Mouse (Mus musculus) adrenal gland, adult 2 months (tissue): ENCODE data around the gene Arhgap19. TPM values are rescaled to one million over a fixed set of nuclear protein-coding genes. Genes with fewer than 3 reads are reported as not detected.

Source experiments
- DNase-seq: peaks from one replicate; pipeline ENCODE4 v3.0.0; 2021
- polyA plus RNA-seq: library from polyadenylated mRNA; depleted of rRNA; stranded (reverse); fragments of >200 nt; gene quantifications from 2 replicates; pipeline ENCODE4 v1.2.3, GENCODE M21; 2012
- total RNA-seq, 2 experiments: library from RNA; stranded (reverse); gene quantifications; 2 replicates each; pipeline ENCODE4 v1.2.3; 2021

Gene Arhgap19
- total and polyA plus RNA-seq, 3 experiments = 0.83 to 5.2 (median 3.5) TPM

DNA sequence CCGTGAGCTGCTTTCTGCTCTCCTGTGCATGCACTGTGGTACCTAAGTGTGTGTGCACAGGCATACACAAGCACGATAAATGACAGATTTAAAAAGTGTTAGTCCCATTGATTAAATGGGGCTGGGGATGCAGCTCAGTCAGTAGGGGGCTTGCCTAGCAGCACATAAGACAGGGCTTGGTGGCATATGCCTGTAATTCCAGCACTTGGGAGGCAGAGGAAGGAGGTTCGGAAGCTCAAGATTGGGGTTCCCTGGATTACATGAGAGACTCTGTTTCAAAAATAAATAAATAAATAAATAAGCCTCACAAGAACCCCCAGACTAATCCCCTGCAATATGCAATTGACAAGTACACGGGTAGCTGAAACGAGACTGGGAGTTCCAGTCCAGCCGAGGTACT lies 1.4 kb downstream of the Arhgap19 start:
- no peak for DNase-seq

DNA sequence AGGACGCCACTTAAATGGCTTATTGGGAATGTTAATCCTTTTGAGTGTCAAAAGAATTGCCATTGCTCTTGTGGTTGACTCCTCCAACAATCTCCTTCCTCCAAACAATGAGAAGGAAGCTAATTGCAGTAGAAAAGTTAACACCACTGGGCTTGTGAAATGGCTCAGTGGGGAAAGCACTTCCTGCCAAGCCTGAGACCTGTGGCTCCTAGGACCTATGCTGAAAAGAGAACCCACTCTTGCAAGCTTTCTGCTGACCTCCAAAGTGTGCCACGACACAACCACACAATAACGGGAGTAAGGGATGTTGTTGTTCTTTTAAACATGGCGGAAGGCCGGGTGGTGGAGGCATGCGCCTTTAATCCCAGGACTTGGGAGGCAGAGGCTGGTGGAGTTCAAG lies 4.3 kb downstream of the Arhgap19 start:
- no peak for DNase-seq

DNA sequence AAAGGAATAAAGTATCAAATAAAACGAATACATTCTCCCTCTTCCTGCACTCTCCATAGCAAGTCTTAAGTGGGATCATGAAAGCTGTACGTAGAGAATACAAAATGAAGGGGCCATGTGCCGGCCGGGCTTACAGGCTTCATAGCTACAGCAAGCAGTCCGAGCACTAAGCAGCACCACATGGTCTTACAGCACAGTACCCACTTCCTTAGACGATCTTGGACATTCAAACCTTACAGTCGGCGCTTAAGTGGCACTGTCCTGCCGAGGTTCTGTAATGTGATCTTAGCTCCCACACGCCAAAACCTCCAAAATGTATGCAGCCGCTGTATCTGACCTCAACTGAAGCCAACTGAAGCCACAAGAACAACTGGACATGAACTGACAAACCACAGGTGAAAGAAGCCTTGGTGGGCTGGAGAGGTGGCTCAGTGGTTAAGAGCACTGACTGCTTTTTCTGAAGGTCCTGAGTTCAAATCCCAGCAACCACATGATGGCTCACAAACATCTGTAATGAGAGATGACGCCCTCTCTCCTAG lies 5.0 kb downstream of the Arhgap19 start:
- DNase-seq = no peak

DNA sequence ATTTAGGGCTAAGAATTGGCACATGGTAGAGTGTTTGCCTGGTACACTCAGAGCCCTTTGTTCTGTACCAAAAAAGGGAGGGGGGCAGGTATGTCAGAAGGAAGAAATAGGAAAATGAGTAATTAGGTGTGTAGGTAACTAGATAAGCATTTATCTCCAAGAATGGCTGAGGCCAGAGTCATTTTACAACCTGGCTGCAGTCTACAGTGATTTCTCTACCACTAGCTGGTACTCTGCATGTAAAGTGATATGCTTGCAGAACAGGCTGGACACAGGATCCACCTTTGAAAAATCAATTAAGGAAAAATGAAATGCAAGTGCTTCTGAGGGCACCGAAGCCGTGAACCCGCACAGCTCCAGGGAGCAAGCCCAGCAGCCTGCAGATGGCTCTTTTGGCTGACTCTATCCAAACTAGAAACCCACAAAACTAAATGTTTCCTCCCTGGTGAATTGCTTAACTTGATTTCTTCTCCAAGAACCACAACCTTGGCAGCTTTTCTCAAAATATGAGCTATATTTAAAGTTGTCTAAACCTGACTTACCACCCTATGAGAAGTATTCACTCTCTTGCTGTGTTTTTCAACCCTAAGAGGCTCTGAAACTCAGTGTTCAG lies 5.6 kb downstream of the Arhgap19 start:
- DNase-seq = peak; percentile 17

DNA sequence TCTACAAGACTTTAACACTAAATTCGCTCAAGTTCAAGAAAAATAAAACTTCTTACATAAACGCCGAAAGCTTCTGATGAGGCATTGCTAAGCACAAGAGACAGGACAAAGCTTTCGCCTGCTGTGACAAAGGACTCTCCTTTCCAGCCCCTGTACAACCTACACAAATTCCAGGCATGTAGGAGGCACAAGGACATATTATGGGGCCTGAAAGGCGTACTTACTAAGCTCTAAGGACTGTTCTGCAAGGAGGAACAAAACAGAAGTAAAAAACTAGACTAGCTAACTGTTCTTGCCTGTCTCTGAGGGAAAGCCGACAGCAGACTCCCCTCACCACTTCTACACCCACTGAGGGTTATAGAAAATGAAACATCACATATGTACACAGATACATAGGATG lies 6.9 kb downstream of the Arhgap19 start:
- DNase-seq = no peak

DNA sequence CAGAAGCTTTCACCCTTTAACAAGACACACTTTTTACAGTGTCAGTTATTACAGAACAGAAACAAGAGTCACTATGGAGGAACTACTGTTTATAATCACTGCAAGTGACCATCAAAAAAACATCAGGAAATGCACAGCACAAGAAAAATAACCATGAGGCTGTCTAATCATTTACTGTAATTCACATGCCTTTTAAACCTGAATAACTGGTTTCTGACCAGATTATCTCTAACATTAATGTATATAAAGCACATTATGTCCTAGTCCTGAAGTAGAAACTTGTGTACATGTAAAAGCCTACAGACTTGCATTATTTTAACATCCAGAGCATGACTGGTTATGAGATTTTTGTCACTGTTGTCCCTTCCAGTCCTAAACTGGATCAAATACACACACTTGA lies 7.8 kb downstream of the Arhgap19 start:
- no peak for DNase-seq

DNA sequence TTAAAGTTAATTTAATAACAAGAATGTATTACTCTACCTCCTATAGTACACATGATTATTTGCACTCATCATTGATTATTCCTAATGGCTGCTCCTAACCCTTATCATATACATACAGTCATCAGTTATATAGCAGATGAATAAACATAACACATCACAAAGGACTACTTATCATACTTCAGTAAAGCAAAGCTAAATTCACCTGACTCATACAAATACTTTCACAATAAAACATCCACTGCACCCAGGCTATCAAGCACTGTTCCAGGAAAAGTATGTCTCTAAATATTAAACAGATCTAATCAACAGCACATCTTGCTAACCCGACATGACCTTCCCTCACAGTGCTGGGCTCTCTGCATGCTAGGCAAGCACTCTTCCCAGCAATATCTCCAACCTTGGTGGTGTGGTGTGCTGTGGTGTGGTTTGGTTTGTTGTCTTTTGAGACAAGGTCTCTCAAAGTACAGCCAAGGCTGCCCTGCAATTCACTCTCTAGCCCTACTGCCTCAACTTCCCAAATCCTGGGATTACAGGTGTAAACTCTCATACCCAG lies 8.8 kb downstream of the Arhgap19 start:
- no peak for DNase-seq

DNA sequence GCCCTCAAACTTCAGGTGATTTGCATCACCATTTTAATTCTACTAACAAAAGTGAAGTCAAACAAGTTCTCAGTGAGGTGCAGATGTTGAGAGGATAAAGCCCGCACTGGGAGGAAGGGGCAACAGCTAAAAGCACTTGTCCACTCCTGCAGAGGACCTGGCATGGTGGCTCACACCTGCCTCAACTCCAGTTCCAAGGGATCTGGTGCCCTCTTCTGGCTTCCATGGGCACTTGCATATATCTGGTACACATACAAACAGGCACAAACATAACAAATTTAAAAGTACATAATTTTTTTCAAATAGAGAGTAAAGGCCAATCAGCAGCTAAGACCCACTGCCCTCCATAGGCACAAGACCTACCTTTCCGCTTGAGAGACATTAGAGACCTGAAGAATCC lies 10.5 kb downstream of the Arhgap19 start:
- DNase-seq = no peak

DNA sequence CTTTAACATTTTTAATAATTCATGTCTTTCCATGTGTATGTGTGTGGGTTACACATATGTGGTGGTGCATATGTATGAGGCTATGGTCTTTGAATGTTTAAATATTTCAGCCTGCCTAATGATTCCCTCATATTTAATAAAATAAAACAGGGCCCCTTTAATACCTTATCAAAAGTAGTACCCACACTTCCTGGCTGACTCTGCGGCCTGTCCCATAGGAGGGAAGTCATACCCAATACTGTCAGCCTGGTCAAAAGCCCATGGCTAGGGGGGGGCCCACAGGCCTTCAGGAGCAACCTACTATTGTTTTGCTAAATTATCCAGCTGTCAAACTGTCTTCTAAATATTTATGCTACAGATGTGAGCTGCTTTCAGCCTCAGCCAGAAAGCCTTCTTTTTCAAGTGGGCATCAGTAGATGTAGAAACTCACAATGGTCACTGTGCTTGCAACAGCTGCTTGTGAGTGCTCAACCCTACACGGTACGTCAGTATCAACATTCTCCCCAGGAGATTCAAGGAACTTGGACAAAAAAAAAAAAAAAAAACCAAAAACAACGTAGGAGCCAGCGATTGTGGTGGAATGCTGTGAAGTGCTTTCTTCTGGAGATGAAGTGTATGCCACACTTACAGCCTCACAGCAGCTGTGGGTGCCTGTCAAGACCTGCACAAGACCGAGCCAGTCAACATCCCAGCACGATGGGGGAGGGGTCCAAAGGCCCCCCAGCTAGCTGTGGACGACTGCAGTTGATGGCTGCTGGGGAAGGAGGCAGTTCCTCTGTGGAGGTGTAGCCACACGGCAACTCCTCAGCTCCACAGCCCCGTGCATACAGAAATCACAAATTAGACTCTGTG lies 12.5 kb downstream of the Arhgap19 start:
- DNase-seq = no peak

DNA sequence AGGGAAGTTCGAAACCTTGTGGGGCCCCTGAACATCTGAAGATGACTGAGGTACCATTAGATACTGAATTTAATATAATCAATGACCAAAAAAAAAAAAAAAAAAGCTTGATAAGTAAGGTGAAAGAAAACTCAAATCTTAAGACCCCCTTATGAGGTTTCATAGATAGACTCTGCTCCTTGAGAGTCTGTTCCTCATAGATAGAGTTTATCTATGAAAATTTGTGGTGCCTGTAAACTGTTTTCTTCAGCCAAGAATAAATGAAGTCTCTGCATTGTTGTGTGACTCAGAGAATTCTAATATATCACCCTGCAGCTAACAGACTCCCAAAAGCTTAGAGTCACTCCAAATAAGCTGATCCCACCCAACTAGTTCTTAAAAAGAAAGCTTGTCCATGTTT lies 15.0 kb downstream of the Arhgap19 start:
- DNase-seq = no peak

DNA sequence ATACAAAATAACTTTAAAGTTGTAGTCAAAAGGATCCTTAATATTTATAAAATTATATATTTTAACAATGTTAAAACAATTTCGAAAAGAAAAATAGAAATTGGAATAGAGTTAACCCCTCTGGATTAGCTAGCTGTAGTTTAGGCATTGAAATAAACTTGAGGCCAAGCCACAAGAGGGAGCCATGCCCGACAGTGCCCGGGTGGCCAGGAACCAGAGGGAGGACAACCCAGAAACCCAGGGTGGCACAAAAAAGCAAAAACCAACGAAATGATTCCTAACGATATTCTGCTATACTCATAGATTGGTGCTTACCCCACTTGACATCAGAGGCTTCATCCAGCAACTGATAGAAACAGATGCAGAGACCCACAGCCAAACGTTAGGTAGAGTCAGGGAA lies 24.3 kb downstream of the Arhgap19 start:
- peak; percentile 15 for DNase-seq

DNA sequence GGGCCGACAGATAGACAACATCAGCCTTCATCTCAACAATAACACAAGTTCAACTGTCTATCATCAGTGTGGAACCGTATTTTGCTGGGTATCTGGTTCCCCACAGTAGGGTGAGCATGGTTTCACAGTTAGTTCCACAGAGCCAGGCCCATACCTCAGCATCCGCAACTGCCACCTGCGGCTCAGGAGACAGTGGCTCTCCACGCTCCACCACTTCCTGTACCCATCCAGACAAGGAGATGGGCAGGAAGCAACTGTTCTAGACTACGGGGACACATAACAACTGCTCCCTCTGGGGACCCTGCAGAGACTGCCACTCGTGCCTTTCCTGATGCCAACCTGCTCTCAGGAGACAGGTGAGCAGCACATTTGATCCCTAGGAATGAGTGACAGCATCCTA lies 33.1 kb downstream of the Arhgap19 start:
- DNase-seq = no peak

DNA sequence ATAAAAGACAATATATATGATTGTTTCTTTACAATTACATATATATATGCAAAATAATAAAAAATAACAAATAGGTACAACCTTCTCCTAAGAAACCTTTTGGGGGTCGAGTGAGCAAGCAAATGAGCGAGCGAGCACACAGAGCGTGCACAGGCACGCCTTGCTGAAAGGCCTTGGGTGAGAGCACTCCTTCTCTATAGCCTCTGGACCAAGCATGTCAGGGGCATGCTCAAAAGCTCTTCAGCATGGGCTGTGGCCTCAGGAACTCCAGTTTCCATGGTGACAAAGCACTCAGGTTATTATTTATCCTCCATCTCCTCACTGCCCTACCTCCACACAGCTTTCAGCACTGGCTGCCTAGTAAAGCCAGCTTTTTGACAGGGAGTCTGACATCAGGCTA lies 35.2 kb downstream of the Arhgap19 start:
- no peak for DNase-seq

DNA sequence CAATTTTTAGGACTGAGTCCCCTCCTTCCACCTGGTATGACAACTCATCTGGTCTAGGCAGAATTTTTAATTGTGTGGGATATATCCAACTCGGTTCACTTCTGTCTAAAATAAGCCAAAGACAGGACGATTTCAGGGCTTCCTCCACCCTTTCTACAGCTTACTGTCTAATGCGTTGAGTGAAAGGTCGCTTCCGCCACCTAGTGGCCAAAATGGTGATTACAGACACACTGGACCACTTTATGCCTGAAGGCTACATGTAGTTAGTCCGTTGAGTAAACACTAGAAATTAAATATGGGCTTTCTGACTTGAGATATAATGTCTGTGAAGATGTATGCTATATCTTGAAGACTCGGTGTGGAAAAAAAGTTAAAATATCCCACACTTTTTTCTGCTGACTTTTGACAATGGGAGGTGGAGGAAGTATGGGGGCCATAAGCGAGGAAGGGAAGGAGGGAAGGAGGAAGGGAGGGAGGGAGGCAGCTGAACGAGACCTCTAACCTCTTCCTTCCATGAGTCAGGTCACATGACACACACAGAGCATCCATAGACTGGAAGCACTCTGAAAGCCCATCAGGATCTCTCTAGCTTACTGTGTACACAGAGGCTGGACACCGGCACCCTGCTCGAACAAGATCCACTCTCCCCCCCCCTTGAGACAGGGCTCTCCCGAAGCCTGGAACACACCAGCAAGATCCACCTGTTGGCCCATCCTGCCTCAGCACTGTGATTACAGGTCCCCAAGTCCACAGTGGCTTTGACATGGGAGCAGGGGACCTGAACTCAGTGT lies 37.8 kb downstream of the Arhgap19 start:
- DNase-seq = peak; percentile 79

DNA sequence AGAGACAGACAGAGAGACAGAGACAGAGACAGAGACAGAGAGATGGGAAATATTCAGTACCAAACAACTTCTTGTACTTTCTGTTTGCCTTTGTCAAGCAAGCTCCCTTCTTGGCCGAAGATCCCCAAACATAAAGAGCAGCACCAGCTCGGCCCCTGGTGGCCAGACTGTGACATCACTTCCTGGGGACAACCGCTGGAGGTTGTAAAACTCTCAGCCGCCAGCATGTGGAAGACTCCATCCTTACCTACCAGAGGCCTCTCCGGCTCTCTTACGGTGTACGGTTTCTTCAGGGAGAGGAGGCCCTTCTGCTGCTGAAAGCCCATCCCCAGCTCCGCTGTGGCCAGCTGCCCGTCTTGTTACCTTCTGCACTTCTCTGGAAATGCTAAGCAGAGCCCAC lies 40.3 kb downstream of the Arhgap19 start:
- peak; percentile 19 for DNase-seq

DNA sequence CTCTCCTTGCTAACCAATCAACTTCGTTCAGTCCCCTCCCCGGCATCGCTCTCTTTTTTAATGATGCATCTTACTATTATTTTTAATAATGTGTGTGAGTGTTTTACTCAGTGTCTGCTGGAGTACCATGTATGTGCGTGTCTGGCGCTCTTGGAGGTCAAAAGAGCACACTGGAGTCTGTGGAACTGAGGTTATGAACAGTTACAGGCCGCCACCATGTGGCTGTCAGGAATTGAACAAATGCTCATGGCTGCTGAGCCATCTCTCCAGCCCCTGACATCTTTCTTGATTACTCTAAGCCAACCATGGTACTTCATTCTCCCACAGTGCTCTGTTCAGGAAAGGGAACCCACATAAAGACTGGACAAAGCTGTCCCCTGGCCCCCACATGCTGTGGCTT lies 42.1 kb downstream of the Arhgap19 start:
- DNase-seq = peak; percentile 19

DNA sequence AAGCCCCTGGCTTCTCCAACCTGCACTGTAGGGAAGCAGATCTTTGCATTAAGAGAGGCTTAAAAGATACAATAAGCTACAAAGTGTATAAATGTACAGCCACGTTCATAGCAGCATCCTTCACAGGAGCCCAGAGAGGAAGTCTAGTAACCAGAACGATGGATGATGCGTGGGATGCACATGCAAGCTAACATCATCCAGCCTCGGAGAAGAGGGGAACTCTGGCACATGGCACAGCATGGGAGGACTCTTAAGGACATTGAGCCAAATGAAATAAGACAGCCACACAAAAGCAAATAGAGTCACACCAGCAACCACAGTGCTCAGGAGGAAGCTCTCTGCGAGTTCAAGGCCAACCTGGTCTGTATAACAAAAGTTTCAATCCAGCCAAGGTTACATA lies 42.6 kb downstream of the Arhgap19 start:
- DNase-seq = peak; percentile 13

DNA sequence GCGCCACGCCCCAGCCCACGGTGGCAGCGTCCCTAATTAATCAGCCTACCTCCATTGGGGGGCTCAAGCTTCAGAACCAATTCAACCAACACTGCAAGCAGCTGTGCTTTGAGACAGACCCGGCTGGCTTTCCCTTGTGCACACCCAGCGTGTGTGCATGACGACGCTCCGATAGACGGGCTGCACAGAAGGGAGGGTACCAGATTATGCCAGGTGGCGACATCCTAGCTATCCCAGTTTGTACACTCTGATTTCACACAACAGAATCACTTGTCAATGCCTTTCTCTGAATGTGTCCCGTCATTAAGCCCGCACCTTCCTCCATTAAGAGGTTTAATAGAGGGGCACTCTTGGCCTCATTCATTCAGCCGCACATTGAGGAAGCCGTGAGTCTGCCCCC lies 47.1 kb downstream of the Arhgap19 start:
- DNase-seq = no peak

DNA sequence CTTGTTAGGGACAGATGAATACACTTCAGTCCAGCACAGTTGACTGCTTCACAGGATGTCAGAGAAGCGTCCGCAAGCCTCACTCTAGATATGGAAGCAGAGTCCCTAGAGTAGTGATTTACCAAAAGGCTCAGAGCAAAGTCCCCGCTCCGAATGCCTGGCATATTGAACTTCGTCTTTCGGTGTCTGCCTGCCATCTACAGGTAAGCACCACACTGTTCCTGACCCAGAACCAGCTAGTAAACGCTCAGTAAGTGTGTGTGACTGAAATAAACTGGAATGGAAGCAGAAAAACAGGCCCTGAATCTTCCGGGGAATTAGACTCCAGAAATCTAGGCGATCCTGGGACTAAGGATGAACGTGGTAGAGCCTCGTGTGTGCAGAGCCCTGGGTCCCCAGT lies 49.9 kb downstream of the Arhgap19 start:
- no peak for DNase-seq

DNA sequence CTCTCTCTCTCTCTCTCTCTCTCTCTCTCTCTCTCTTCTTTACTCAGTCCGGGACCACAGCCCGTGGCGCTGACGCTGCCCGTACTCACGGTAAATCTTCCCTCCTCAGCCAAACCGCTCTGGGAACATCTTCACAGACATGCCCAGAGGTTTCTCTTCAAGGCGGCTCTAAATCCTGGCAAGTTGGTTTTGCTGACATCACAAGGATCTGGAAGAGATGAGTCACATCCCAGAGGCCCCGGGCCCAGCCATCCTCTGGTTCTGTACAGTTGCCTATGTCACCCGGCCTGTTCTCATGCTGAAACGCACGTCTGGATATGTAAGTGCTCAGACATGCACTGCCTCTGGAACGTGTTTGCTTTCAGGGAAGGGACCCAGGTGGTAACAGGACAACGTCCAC lies 54.4 kb downstream of the Arhgap19 start:
- peak; percentile 52 for DNase-seq

DNA sequence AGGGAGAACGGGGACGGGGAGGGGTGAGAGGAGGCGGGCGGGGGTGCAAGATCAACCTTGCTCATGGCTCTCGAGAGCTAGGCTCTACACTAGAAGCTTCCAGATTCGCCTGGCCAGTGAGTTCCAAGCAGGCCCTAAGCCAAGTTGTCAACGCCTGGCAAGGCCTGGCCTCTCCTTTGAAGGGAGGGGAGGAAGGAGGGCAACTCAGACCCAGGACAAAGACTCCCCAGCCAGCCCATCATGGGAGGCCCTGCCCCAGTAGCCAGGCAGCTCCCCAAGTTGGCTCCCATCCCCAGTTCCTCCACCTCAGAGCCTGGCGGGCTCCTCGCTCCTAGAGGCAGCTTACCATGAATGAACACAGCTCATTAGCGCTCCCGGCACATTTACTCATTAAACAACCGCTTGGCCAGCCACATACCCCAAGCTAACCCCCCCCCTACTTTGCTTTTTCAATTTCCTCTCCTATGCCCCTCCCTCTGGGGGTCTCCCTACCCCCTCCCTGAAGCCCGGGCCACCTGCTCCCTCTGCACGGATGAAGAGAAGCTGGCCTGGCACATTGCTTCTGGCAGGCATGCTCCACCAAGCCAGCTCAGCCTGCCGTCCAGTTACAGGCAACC lies 55.8 kb downstream of the Arhgap19 start:
- peak; percentile 32 for DNase-seq

DNA sequence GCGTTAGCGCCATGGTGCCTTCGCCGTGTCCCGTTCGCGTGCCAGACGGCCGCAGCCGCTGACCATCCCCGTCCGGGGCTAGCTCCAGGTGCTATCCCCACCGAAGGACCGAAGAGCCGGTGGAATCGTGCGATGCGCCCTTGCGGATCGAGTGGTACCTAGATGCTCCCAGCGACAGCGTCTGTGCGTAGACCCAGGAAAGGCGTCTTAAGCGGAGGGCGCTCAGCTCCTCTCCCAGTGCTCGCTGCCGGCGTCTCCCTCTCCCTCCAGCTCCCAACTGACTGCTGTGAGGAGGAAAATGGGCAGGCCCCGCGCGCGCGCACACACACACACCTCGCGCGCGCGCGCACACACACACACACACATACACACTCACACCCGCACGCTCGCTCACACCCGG lies 58.5 kb downstream of the Arhgap19 start, which contains the start of gene Slit1:
Gene Slit1, minus strand, starts transcription at position 270 of the 400 bp plus-strand sequence.
- peak; percentile 6 for DNase-seq
